Mouse (Mus musculus) heart, postnatal 36 days (tissue): ENCODE measurements at regions not wholly inside any gene's neighbourhood (a gene's known extent, or its start where the extent isn't known, plus 50 kb on each side); places are given as distances from the start of the nearest gene placed in this dataset.
"Not testable (repeated sequence)": the region's sequence is repeated elsewhere in the genome, so short reads cannot be mapped to it uniquely, and the experiment has no call there.

Experiments used
- DNase-seq, 2 experiments: peaks; one replicate each; pipeline ENCODE4 v3.0.0; 2021 to 2022
- intact Hi-C: fragments of 180-260 bp; cut with DNase I; formaldehyde crosslinking; loops from one replicate; pipeline ENCODE4 v1.15.1; 2025
- microRNA-seq, 2 experiments: library from miRNA; unstranded; fragments of <30 nt; microRNA quantifications; one replicate each; pipeline ENCODE4 v1.2.0; 2021; ENCODE audit warnings: borderline number of aligned reads in 2 of 2

- intact Hi-C loops = no loop called here
- DNase-seq = no peak
Measured at GRCm38 (mm10) chr5:118480965-118481793, 79.3 kb upstream of the Med13l start.

GRCm38 (mm10) chr5:118481794-118482049, 78.8 kb upstream of the Med13l start:
- intact Hi-C loops = no loop called here
- DNase-seq = no peak

- intact Hi-C loops = no loop called here
- DNase-seq = no peak
Measured at GRCm38 (mm10) chr5:118482598-118482997, 77.9 kb upstream of the Med13l start.

- intact Hi-C loops = no loop called here
- DNase-seq = peak in 1 of 2 experiments; percentile 22
Measured at GRCm38 (mm10) chr5:118483001-118483400, 77.5 kb upstream of the Med13l start.

- no peak for DNase-seq
- intact Hi-C loops = no loop called here
Measured at GRCm38 (mm10) chr5:118483532-118483931, 76.9 kb upstream of the Med13l start.

GRCm38 (mm10) chr5:118485191-118485590, 75.3 kb upstream of the Med13l start:
- intact Hi-C loops = no loop called here
- DNase-seq = no peak

- DNase-seq, intact Hi-C loops: not testable (repeated sequence)
Measured at GRCm38 (mm10) chr5:118492522-118492921, 68.0 kb upstream of the Med13l start.

- DNase-seq = no peak
- intact Hi-C loops = no loop called here
Measured at GRCm38 (mm10) chr5:118494649-118495477, 65.6 kb upstream of the Med13l start.

GRCm38 (mm10) chr5:118495478-118495760, 65.1 kb upstream of the Med13l start:
- intact Hi-C loops = no loop called here

GRCm38 (mm10) chr5:118501624-118502023, 58.9 kb upstream of the Med13l start:
- intact Hi-C loops = no loop called here
- no peak for DNase-seq

More at GRCm38 (mm10) chr5:118495478-118495760, 65.1 kb upstream of the Med13l start:
- DNase-seq = no peak

GRCm38 (mm10) chr5:118502991-118503390, 57.5 kb upstream of the Med13l start:
- peak; percentile 31 to 44 for DNase-seq
- intact Hi-C loops = no loop called here

GRCm38 (mm10) chr5:118504170-118504569, 56.3 kb upstream of the Med13l start:
- DNase-seq = peak; percentile 66 to 67
- intact Hi-C loops = no loop called here

- intact Hi-C loops = no loop called here
Measured at GRCm38 (mm10) chr5:118504926-118505325, 55.6 kb upstream of the Med13l start.

GRCm38 (mm10) chr5:118509871-118510270, 50.6 kb upstream of the Med13l start:
- DNase-seq = no peak
- intact Hi-C loops = loop anchor here (5.0 kb wide), 1 partner anchor 178 kb away; no protein-coding TSS in a partner anchor

More at GRCm38 (mm10) chr5:118504926-118505325, 55.6 kb upstream of the Med13l start:
- no peak for DNase-seq

Small RNA genes lying in the stretch of these regions (microRNA-seq; reads per million reads assigned to microRNA genes)
- gene Gm26455 = 0 reads per million in 2 experiments
